Mouse (Mus musculus): Measurements from ENCODE around the gene Dnal1. TPM values are rescaled to one million over a fixed set of nuclear protein-coding genes. Genes with fewer than 3 reads are reported as not detected.

Dnal1 gene
- polyA plus RNA-seq (2017; shearing (Covaris generic)) = 0.93 TPM

GRCm38 (mm10) chr12:84114153-84114994 is at the start of gene Dnal1:
TSS of gene Dnal1 (plus strand) at chr12:84114366.

GRCm38 (mm10) chr12:84068986-84069385 is 45.2 kb upstream of the Dnal1 start, which contains the start of gene Acot5:
TSS of gene Acot5 (plus strand) at chr12:84069325.

GRCm38 (mm10) chr12:84100604-84101492 is 13.3 kb upstream of the Dnal1 start, which contains the start of gene Acot6:
TSS of gene Acot6 (plus strand) at chr12:84100654.

GRCm38 (mm10) chr12:84147954-84148621 is 33.9 kb downstream of the Dnal1 start, which contains the start of gene Pnma1:
TSS of gene Pnma1 (minus strand) at chr12:84148489.

Other genes with a start within 250 kb of the Dnal1 start
- 56.8 TPM for gene Numb, start 192.4 kb upstream of the Dnal1 start, polyA plus RNA-seq (2017; shearing (Covaris generic))
- gene Riox1, start 163.8 kb upstream of the Dnal1 start, polyA plus RNA-seq (2017; shearing (Covaris generic)) = 2.3 TPM
- gene Heatr4, start 129.5 kb upstream of the Dnal1 start, polyA plus RNA-seq (2017; shearing (Covaris generic)) = not detected
- gene Acot2, start 126.5 kb upstream of the Dnal1 start, polyA plus RNA-seq (2017; shearing (Covaris generic)) = 1.3 TPM
- gene Acot1, start 104.9 kb upstream of the Dnal1 start, polyA plus RNA-seq (2017; shearing (Covaris generic)) = not detected
- 0.15 TPM for gene Acot4, start 76.0 kb upstream of the Dnal1 start, polyA plus RNA-seq (2017; shearing (Covaris generic))
- gene Gm49366, start 75.4 kb upstream of the Dnal1 start, polyA plus RNA-seq (2017; shearing (Covaris generic)) = not detected
- gene Acot3, start 62.2 kb upstream of the Dnal1 start, polyA plus RNA-seq (2017; shearing (Covaris generic)) = not detected
- gene Acot5, start 45.0 kb upstream of the Dnal1 start, polyA plus RNA-seq (2017; shearing (Covaris generic)) = not detected
- 0.55 TPM for gene Acot6, start 13.7 kb upstream of the Dnal1 start, polyA plus RNA-seq (2017; shearing (Covaris generic))
- not detected for gene Pnma1, start 34.1 kb downstream of the Dnal1 start, polyA plus RNA-seq (2017; shearing (Covaris generic))
- gene Elmsan1, start 104.5 kb downstream of the Dnal1 start, polyA plus RNA-seq (2017; shearing (Covaris generic)) = 32.9 TPM
- 39.0 TPM for gene Ptgr2, start 170.9 kb downstream of the Dnal1 start, polyA plus RNA-seq (2017; shearing (Covaris generic))
- 74.8 TPM for gene Zfp410, start 202.5 kb downstream of the Dnal1 start, polyA plus RNA-seq (2017; shearing (Covaris generic))
- 28.1 TPM for gene Coq6, start 247.3 kb downstream of the Dnal1 start, polyA plus RNA-seq (2017; shearing (Covaris generic))
- gene Fam161b, start 247.5 kb downstream of the Dnal1 start, polyA plus RNA-seq (2017; shearing (Covaris generic)) = 0.91 TPM

Measured in inflammation-experienced regulatory T-cells, adult 16 weeks (primary cell).